ENCODE assay signal across 8 mouse cellular contexts in genomic region chr5:96373567-96373985, GRCm38 (mm10). TPM values are rescaled to one million over a fixed set of nuclear protein-coding genes. Genes with fewer than 3 reads are reported as not detected.
A peak's percentile ranks its signal among the peaks of the same experiment; 100 is the strongest.
DNase-seq lines count a peak whose midpoint lies in the region; ATAC-seq and TF ChIP-seq lines count a peak whose summit lies in the region.

Fras1 (plus strand) TSS chr5:96373955.

- no peaks in the 10 kb centered on the region for H3K36me3 ChIP-seq in heart, embryonic 11.5 days (ENCODE audit: control insufficient read depth, insufficient read depth, low read length)
- H3K36me3 ChIP-seq in lung, embryonic 15.5 days: no peaks in the 10 kb centered on the region
- H3K36me3 ChIP-seq in stomach, postnatal 0 days (ENCODE audit: control insufficient read depth, insufficient read depth, low read length): no peaks in the 10 kb centered on the region

- WGBS in heart, embryonic 11.5 days (ENCODE audit: insufficient replicate concordance): under 1% methylated on average over 16 of the region's 16 CpGs
- under 1% methylated on average over 16 of the region's 16 CpGs for WGBS in lung, embryonic 15.5 days
- WGBS in stomach, postnatal 0 days: 0% methylated on average over 16 of the region's 16 CpGs

- H3K9me3 ChIP-seq in heart, embryonic 11.5 days (replicated peaks; ENCODE audit: control insufficient read depth, low read length): no peaks in the 10 kb centered on the region
- H3K9me3 ChIP-seq in lung, embryonic 15.5 days: no peaks in the 10 kb centered on the region
- H3K9me3 ChIP-seq in stomach, postnatal 0 days (ENCODE audit: control insufficient read depth, low read length): no peaks in the 10 kb centered on the region

- no peak for TF ChIP-seq EP300 in stomach, postnatal 0 days (optimal IDR thresholded peaks at IDR 0.05)

- DNase-seq in layer of hippocampus, adult 2 months (ENCODE audit: low spot score in 2 of 2): no peak
- DNase-seq in layer of hippocampus, adult 11-12 months (ENCODE audit: low spot score): no peak
- peak; percentile 48 to 76 for DNase-seq in kidney, postnatal 36 days
- peak; percentile 58 for DNase-seq in stomach, postnatal 0 days (ENCODE audit: low spot score)
- no peak for DNase-seq in cerebellum, adult 8-10 months

- H3K9ac ChIP-seq in heart, embryonic 11.5 days (ENCODE audit: low read depth, low read length): peak within 1 kb of the TSS; percentile 77
- H3K9ac ChIP-seq in lung, embryonic 15.5 days: peak within 1 kb of the TSS; percentile 65
- peak within 1 kb of the TSS; percentile 64 for H3K9ac ChIP-seq in stomach, postnatal 0 days (ENCODE audit: low read length)

- peak within 1 kb of the TSS; percentile 85 for H3K4me2 ChIP-seq in heart, embryonic 11.5 days
- H3K4me2 ChIP-seq in lung, embryonic 15.5 days: peak within 1 kb of the TSS; percentile 95
- peak within 1 kb of the TSS; percentile 96 for H3K4me2 ChIP-seq in stomach, postnatal 0 days (replicated peaks; ENCODE audit: low read depth)

- TF ChIP-seq POLR2A in cortical plate, adult 2 months (IDR thresholded peaks at IDR 0.05; ENCODE audit: extremely low read depth, insufficient read depth, low read length): 0 out of 2 replicates have a peak, but pooled peaks have one; percentile 40

- TF ChIP-seq CTCF in layer of hippocampus, adult 2 months (conservative IDR thresholded peaks at IDR 0.05): no peak
- no peak for TF ChIP-seq CTCF in cortical plate, adult 2 months (IDR thresholded peaks at IDR 0.05; ENCODE audit: extremely low read depth, insufficient read depth, low read length)
- no peak for TF ChIP-seq CTCF in stomach, postnatal 0 days (IDR thresholded peaks at IDR 0.05; ENCODE audit: low read depth)

- H3K27ac ChIP-seq in layer of hippocampus, adult 2 months: peak within 1 kb of the TSS; percentile 82
- no peak within 1 kb of the TSS for H3K27ac ChIP-seq in cortical plate, adult 2 months (ENCODE audit: insufficient read depth, low read length)
- peak within 1 kb of the TSS; percentile 77 for H3K27ac ChIP-seq in heart, embryonic 11.5 days (ENCODE audit: low read depth, low read length)
- H3K27ac ChIP-seq in lung, embryonic 15.5 days: peak within 1 kb of the TSS; percentile 85
- H3K27ac ChIP-seq in stomach, postnatal 0 days (replicated peaks): peak within 1 kb of the TSS; percentile 61; the same call in 1 of the 2 replicates

- peak within 1 kb of the TSS; percentile 73 for H3K4me3 ChIP-seq in layer of hippocampus, adult 2 months
- peak within 1 kb of the TSS; percentile 57 for H3K4me3 ChIP-seq in cortical plate, adult 2 months (ENCODE audit: insufficient read depth, low read length)
- peak within 1 kb of the TSS; percentile 75 for H3K4me3 ChIP-seq in heart, embryonic 11.5 days (ENCODE audit: low read depth, low read length)
- peak within 1 kb of the TSS; percentile 70 for H3K4me3 ChIP-seq in lung, embryonic 15.5 days
- H3K4me3 ChIP-seq in stomach, postnatal 0 days (ENCODE audit: low read depth, low read length): peak within 1 kb of the TSS; percentile 63

- ATAC-seq in heart, embryonic 11.5 days (replicated peaks; ENCODE audit: insufficient number of reproducible peaks, low FRiP score, low TSS enrichment): peak; percentile 49; the same call in 1 of the 2 replicates
- ATAC-seq in lung, embryonic 15.5 days (ENCODE audit: borderline replicate concordance, extremely low read depth, low FRiP score, low TSS enrichment): peak; percentile 40
- peak; percentile 10 for ATAC-seq in stomach, postnatal 0 days (ENCODE audit: low FRiP score, low TSS enrichment)

- H3K27me3 ChIP-seq in heart, embryonic 11.5 days (ENCODE audit: control insufficient read depth, insufficient read depth, low read length): no peaks in the 10 kb centered on the region; the same call in 1 of the 2 replicates
- no peaks in the 10 kb centered on the region; the same call in 1 of the 2 replicates for H3K27me3 ChIP-seq in lung, embryonic 15.5 days
- no peaks in the 10 kb centered on the region for H3K27me3 ChIP-seq in stomach, postnatal 0 days (ENCODE audit: control insufficient read depth, insufficient read depth, low read length)

- H3K4me1 ChIP-seq in cortical plate, adult 2 months (ENCODE audit: control insufficient read depth, insufficient read depth, low read length): 0 out of 2 replicates have a peak, but pooled peaks cover 2% of the 10 kb centered on the region
- peaks cover 6% of the 10 kb centered on the region for H3K4me1 ChIP-seq in heart, embryonic 11.5 days (ENCODE audit: control insufficient read depth, insufficient read depth, low read length)
- H3K4me1 ChIP-seq in lung, embryonic 15.5 days: peaks cover 28% of the 10 kb centered on the region
- H3K4me1 ChIP-seq in stomach, postnatal 0 days (replicated peaks; ENCODE audit: control insufficient read depth, insufficient read depth): no peaks in the 10 kb centered on the region

RNA-seq across cellular contexts. Expression of gene Fras1, which starts in this region (rescaled TPM):
- total RNA-seq in layer of hippocampus, adult 2 months (2021): 10 to 100 TPM; 11.6 to 12.4 TPM
- 5.4 and 6.0 TPM in 2 replicates for polyA plus RNA-seq in cortical plate, adult 2 months (2012; rRNA removed)
- polyA plus RNA-seq in heart, embryonic 11.5 days (2014; fragmentation: Nextera tagmentation; extraction: Ambion mirVana): 25.2 and 43.9 TPM in 2 replicates
- polyA plus RNA-seq in lung, embryonic 15.5 days (2015; fragmentation: Nextera tagmentation; extraction: Ambion mirVana): 18.2 and 26.3 TPM in 2 replicates
- 3.4 and 3.6 TPM in 2 replicates for polyA plus RNA-seq in stomach, postnatal 0 days (2015; fragmentation: Nextera tagmentation; extraction: Ambion mirVana)

Comparison
In these comparisons a context has a peak if more than half of its experiments do, and no peak if none do; other contexts are left out.
1. DNase-seq: peak in kidney, postnatal 36 days (2 of 2) and stomach, postnatal 0 days (single experiment); none in layer of hippocampus, adult 2 months (0 of 2), layer of hippocampus, adult 11-12 months (single experiment) and cerebellum, adult 8-10 months (single experiment).
2. Peak in every context shown above with its lines, with median percentiles within 50 percentile points of each other: H3K4me3 ChIP-seq, ATAC-seq, H3K4me2 ChIP-seq and H3K9ac ChIP-seq.